Mouse (Mus musculus): ENCODE measurements around the gene Arl16.

DNA sequence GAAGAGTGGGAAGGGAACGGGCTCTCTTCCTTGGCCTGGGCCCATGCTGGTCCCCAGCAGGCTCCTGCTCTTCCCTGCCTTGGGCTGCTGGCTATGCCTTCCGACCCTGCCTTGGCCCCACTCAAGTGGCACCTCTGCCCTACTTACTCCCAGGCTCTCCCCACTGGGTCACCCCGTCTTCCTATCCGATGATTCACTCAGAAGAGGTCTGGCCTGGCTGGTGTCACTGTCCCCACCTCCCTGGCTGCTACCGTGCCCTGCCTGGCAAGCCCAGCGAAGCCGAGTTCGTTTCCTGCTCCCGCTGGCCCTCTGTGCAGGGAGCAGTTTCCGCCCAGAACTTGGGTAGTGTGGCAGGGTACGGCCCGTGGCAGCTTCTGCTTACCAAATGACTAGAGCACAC lies 30.8 kb upstream of the Arl16 start:
- TF ChIP-seq POLR2A (IDR thresholded peaks at IDR 0.05; ENCODE audit: borderline replicate concordance, control insufficient read depth, low read depth, low read length) (no peak), CTCF (IDR thresholded peaks at IDR 0.05; ENCODE audit: control insufficient read depth, insufficient read depth, low read length) (no peak)

Measured in bone marrow, adult 2 months (tissue).